Mouse (Mus musculus): ENCODE results near the gene Sgca.
"Not testable (repeated sequence)": the region's sequence is repeated elsewhere in the genome, so short reads cannot be mapped to it uniquely, and the experiment has no call there.

Gene Sgca

DNA sequence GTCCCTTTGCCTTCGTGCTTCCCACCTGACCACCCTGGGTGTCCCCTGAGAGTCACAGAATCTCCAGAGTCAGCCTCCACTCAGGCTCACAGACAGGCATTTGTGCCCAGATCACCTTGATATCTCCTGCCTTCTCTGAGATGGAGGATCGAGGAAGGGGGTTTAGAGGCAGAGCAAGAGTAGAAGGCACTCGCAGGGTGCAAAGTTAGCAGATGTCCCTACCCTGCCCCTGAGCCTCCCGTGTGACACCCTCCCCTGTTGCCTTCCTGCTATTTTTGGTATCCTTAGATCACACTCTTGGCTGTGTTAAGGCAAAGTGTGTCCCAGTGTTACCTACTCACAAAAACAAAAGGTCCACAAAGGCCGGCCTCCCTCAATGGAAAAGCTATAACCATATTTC is at the start of gene Sgca:
Sgca (minus strand) TSS at position 129 of the 400 bp plus-strand sequence.
- peak in 1 of 2 experiments; percentile 11 for DNase-seq

DNA sequence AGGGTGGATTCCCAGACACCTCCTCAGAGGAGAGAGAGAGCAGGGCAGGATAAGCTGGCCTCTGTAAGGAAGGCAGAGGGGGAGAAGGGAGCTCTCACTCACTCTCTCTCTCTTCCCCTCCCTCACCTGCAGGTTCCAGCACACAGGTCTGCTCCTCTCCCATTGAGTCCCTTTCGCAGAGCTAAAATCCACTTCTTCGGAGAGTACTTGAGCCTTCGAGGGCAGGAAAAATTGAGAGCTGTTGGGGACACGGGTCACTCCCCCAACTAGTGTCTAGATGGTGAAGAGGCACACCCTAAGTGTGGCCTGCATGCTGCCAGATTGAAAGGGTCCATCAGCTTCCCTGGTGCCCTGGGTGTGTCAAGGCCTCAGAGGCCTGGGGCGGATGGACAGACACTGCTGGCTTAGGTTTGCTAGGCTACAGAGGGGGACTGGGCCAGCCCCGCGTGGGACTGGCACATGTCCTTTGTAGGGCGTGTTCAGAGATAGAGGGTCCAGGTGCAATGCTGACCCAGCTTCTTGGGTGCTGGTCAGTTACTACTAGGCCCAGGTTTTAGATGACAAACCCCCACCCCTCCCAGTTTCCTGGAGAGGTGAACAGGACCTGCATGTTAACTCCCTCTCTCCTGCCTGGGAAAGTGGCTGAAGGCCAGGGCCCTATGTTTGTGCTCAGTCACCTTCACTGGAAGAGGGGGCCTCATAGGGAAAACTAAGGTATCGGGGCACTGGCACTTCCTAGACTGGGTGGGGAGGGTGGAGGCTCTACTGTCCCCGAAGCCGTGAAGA is 49.3 kb upstream of the Sgca start:
- peak in 1 of 2 experiments; percentile 60 for DNase-seq

DNA sequence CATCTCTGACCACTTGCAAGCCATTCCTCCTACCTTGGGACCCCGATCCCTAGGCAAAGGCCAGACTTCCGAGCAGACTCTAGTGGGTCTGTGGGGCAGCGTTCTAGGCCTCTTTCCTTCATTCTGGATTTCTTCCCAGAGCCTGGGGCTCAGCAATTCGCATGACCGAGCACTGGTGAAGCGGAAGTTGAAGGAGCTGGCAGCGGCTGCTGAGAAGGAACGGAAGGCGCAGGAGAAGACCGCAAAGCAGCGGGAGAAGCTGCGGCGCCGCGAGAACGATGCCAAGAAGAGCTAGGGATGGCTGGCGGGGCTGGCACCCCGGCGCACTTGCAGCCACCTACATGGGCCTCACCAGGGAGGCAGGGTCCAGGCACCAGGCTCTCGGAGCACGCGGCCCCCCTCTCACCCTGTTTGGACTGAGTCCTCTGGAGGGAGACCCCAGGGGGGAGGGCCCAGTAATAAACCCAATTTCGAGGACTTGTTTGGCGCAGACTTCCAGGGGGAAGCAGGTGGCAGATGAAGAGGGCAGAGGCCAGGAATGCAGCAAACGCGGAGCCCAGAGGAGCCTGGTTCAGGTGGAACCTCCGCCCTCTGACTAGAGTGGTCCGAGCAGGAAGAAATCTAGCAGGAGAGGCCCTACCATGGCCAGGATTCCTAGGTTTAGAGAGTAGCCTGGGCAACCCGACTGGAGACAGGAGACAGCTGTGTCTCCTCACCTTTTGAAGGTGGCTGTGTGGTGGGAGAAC is 48.5 kb upstream of the Sgca start:
- peak; percentile 98 for DNase-seq

DNA sequence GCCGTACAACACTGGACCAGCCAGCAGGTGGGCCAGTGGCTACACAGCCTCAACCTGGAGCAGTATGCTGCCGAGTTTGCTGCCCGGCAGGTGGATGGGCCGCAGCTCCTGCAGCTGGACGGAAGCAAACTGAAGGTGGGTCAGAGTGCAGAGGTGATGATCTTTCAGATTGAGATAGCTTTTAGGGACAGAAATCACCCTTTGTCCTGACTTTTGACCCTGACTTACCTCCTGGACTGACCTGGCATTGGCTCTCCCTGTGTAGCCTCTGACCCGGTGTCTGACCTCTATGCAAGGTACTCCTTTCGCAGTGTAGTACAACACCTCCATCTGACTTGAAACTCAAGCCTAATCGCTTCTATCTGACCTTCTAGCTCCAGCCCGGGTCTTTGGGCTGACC is 47.4 kb upstream of the Sgca start:
- DNase-seq = no peak

DNA sequence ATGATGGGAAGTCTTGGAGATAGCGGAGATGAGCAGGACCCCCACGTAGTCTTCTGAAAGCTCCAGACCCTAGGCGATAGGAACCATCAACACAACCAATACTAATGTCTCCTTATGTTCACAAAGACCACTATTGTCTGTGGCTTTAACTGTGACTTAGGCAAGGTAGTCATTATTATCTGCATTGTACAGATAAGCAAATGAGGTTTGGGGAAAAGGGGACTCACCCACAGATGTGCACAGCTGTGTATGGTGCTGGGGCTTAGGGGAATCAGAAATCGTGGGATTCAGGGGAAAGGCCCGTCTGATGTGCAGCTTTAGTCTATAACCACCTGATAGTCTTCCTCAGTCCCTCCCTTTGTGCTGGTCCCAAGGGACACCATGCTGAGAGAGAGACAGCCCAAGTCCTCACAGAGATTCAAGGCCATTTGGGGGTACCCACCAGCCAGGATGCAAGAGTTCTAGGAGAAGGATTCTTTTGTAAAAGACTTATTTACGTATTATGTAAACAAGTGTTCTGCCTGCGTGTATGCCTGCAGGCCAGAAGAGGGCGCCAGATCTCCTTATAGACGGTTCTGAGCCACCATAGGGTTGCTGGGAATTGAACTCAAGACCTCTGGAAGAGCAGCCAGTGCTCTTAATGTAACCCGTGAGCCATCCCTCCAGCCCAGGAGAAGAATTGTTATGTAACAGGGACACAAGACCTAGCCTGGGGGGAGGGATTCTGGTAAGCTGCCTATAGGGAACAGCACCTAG is 46.3 kb upstream of the Sgca start:
- no peak for DNase-seq

GRCm38 (mm10) chr11:95015484-95015883 is 39.4 kb upstream of the Sgca start:
- no peak for DNase-seq

DNA sequence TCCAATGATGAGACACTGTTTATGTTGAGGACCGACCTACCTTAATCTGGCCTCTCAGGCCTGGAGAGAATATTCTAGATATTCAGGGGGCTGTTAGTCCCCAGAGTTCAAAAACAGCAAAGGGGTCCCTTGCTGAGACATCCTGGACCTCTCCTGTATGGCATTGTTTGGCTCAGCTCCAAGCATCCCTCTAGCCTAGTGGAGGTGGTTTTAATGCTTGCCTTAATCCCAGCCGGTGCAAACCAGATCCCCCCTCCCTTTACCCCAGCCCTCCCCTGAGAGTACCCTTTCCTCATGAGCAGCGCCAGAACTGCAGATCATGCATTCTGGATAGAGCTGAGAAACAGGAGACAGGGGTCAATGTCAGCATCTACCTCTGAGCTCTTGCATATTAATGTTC is 36.4 kb upstream of the Sgca start:
- DNase-seq = peak in 1 of 2 experiments; percentile 62

GRCm38 (mm10) chr11:95012075-95012474 is 35.9 kb upstream of the Sgca start:
- no peak for DNase-seq

DNA sequence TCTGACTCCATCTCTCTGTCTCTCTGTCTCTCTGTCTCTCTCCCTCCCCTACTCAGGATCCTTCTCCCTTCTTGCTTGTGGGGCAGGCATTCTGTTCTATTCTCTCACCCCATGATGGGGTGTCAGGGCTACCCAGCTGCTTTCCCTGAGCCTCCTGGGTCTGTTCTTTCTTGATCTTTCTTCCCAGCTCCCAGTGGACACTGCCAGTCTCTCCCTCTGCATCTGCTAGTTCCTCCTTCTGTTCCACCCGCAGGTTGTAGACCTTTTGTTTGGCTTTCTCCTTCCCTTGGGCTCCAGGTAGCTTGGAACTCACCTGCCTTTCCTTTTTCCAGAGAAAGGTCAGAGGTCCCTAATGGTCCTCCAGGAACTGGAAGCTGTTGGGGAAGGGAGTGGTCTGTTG is 35.3 kb upstream of the Sgca start:
- no peak for DNase-seq

DNA sequence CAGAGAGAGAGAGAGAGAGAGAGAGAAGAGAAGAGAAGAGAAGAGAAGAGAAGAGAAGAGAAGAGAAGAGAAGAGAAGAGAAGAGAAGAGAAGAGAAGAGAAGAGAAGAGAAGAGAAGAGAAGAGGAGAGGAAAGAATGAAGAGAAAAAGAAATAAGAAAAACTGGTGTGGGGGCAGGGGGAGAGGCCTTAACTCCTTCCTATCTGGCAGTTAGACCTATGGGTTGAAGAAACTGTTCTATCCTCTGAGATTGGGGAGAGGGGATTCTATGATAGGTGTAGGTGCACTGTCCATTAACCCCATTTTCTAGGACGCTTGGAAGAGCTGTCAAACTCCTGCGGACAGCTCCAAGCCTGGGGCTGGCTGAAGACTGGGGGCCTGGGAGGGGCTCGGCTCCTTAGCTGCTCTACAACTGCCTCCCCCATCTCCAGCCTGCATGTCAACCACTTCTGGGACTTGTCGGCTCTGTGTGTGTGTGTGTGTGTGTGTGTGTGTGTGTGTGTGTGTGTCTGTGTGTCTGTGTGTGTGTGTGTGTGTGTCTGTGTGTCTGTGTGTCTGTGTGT is 34.8 kb upstream of the Sgca start:
- DNase-seq = not testable (repeated sequence)

DNA sequence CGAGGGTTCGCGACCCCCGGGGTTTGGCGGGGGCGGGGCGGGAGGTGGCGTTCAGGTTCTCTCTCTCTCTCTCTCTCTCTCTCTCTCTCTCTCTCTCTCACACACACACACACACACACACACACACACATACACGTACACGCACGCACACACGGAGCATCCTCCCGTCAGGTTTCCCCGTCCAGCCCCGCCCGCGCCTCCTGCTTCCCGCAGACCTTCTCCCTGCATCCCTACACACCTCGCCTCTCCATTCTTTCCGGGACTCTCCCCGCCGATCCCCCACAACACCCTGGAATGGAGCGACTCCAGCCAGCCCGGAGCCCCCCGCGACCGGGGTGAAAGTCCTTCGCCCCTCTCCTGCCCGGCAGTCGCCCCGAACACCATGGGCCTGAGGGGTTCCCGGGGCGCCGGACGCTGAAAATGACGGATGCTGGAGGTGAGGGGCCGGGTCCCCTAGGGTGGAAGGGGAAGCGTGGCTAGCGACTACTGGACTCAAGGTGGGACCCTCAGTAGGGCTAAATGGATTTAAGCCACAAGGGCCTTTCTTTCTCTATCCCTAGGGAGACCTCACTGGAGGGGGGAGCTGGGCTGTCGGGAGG is 34.1 kb upstream of the Sgca start:
- peak; percentile 89 for DNase-seq

DNA sequence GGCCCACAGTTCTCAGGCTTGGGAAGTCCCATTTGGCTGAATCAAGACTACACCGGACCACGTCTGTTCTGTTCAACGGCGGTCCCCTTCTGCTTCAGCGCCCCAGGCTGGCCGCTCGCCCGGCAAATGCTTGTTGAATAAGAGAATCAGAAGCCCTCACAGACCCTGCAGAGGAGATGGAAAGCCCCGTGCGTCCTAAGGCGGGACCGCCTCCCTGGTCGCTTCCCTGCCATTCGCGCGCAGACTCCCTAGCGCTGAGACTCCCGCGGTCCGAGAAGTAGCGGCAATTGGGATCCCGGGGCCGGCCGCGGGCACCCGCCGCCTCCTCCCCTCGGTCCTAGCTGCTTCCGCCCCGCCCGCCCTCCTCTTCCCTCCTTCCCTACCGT is 33.5 kb upstream of the Sgca start, which contains the start of gene Samd14:
Samd14 (plus strand) TSS at position 251 of the 386 bp plus-strand sequence.
- DNase-seq = peak; percentile 96 to 97

- peak; percentile 77 to 80 for DNase-seq
Measured at GRCm38 (mm10) chr11:95008661-95009628, 32.8 kb upstream of the Sgca start.

DNA sequence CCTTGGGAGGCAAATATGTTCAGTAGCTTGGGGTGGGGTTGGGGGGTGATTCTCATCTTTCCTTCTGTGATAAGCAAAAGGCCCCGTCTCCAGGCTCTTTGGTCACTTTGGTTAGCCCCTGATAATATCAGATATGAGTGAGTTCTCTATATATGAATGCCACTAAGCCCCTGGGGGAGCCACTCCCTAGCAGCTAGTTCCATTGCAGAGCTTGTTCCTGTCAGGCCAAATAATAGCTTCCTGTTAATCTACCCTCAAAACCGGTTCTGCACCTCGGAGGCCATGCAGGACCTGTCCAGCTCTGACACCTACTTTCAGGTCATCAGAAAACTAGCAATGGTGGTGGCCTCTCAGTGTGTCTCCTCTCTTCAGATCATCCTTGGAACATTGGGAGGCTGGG is 31.3 kb upstream of the Sgca start:
- no peak for DNase-seq

DNA sequence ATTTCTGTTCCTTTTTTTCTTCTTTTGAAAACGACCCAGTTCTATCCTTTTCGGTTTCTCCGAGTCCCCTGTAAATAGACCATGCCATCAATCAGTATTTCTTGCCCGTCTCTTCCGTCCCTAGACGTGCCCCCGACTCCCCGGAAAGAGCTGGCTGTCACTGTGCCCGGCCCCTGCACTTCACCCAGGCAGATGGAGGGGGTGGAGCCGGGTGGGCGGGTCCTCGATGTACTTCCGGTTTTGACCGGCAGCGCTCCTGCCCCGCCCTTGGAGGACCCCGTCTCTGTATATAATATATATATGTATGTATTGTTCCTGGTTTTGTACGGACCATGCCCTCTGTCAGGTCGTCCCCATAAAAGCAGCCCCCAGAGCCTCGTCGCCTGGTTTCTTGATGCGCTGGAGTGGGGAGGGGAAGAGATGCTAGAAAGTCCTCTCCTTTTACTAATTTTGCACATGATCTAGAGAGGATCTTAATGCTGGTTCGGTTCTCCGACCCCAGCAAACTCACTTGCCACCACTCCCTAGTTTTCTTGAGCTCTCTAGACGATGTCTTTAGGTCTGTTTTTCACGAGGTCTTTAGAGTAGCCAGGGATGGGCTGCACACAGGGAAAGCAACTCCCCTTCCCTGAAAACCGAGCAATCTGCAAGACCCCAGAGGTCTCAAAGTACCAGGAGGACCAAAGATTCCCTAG is 30.5 kb upstream of the Sgca start:
- peak; percentile 95 to 96 for DNase-seq

DNA sequence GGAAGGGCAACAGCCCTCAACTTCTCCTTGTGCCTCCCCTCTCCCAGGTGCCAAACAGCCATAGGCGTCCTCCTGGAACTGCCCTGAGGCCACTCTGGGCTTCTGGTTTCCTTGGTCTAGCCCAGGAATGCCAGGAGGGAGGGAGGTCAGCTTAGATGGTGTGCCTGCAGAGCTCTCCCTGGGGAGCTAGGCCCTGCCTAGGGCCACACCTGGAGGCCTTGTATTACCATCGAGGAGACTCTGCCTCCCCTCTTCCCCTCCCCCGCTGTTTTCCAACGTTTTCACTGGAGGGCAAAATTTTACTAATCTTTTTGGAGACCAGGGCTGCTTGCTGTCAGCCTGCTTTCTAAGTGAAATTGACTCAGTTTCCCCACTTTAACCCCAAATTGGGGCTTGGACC is 29.9 kb upstream of the Sgca start:
- DNase-seq = no peak

DNA sequence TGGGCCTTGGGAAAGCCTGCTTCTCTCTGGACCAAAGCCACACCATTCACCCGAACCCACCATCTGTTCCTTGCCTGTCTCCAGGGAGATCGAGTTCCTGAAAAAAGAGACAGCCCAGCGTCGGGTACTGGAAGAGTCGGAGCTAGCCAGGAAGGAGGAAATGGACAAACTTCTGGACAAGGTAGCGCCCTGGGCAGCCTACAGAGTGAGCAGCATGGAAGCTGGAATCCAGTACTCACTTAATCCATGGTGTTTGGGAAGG is 28.7 kb upstream of the Sgca start:
- DNase-seq = peak in 1 of 2 experiments; percentile 68

GRCm38 (mm10) chr11:95004136-95004936 is 28.2 kb upstream of the Sgca start:
- DNase-seq = peak in 1 of 2 experiments; percentile 46

GRCm38 (mm10) chr11:95002705-95003104 is 26.6 kb upstream of the Sgca start:
- peak in 1 of 2 experiments; percentile 21 for DNase-seq

Data from cerebellum, postnatal 10 days (tissue).